Mouse (Mus musculus) WW6 (cell line): ENCODE results near the gene Stx18.

ENCODE experiments used
- DNase-seq: peaks from one replicate; pipeline ENCODE4 v3.0.0-alpha.2; 2013; ENCODE audit warnings: low read depth, low spot score

The Stx18 gene

DNA sequence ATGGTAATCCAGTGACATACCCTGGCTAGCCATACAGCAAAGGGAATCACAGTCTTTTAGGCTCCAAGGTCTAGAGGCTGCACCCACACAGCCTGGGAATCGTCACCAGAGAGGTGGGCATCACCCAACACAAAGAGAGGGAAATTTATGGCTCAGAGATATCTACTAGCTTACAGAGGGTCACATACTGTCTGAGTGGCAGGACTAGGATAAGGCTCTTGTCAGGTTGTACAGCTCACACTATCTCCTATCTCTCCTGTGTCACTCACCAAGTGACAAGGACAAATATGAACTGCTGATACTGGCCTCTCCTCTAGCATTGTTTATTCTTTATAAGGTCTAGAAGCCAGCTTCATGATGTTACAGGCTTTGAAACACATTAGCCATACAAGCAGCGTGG, 90.8 kb downstream of the Stx18 start:
- DNase-seq, result no peak

DNA sequence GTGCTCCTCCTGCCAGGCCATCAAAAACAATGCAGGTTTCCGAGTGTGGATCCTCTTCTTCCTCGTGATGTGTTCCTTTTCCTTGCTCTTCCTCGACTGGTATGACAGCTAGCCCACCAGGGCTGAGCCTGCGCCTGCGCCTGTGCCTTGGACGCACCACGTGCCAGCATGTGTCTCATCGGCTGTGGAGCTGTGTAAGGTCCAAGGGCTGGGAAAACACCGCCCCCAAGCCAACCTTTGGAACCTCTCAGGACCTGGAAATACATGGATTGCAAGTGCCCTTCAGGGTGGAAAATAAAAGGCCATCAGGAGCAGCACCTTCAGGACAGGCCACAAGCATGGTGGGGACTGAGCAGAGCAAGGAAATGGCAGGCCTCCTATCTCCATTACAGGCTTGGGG, 97.7 kb downstream of the Stx18 start:
- no peak for DNase-seq

DNA sequence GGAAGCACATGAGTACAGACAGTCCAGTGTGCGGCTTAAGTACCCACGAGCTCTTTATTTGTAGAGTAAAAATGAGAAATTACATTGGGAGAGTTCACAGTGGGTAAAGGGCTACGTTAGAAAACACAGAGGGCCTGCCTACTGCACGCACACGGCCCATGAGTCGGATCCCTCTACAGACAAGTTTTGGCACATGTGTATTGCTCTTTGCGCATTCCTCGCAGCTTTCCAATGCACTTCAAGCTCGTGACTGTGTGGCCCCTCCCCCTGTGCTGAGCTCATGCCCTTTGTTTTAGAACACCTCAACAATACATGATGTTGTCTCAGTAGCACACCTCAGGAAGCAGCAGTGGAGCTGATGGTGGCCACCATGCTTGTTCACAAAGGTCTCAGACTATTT, 98.6 kb downstream of the Stx18 start:
- no peak for DNase-seq

DNA sequence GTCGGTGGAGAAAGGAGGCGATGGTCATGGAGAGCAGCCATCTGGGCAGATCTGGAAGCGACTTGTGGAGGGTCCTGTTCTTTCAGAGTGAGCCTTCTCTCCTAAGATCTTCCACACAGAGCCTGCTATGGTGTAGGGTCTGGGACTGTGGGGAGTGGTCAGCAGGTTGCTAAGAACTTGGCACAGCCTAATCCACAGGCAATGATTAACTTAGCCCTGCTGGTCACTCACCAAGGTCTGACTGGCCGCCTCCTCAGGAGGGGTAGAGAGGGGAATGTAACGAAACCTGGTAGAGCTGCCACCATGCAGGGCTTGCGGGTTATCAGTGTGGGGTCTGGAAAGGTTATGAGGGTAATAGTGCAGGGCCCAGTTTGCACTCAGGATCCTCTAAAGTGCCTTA, 102.4 kb downstream of the Stx18 start:
- DNase-seq, result no peak

DNA sequence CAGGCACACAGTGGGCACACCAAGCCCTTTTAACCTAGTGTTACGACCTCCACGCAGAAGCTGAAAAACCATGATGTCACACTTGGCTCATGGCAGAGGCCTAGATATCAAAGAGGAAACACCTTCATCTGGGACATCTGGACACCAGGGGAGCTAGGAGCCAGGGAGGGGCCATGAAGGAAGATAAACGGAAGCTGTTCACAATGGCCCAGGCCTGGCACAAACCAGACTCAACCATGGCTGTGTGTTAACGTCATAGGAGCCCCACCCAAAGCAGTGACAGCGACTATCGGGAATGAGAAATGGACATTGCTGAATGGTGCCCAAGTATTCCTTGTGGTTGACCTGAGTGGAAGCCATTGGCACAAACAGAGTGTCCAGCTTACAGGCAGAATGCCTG, 108.0 kb downstream of the Stx18 start:
- DNase-seq, result no peak

DNA sequence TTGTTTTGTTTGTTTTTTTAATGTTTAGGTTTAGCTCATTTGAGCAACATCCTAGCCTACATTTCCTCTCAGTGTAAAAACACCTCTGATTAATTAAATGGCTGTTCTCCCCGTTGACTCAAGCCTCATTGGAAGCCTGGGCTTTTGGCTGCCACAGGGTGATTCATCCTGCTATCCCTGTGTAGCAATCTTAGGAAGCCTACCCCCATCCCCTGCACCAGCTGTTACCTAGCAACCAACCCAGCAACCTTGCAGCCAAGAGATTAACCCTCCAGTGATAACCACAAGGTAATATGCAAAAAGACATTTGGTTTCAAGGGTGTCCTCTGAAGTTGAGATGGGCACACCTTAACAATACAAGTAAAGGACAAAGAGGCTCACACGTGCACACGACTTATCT, 112.7 kb downstream of the Stx18 start:
- no peak for DNase-seq

DNA sequence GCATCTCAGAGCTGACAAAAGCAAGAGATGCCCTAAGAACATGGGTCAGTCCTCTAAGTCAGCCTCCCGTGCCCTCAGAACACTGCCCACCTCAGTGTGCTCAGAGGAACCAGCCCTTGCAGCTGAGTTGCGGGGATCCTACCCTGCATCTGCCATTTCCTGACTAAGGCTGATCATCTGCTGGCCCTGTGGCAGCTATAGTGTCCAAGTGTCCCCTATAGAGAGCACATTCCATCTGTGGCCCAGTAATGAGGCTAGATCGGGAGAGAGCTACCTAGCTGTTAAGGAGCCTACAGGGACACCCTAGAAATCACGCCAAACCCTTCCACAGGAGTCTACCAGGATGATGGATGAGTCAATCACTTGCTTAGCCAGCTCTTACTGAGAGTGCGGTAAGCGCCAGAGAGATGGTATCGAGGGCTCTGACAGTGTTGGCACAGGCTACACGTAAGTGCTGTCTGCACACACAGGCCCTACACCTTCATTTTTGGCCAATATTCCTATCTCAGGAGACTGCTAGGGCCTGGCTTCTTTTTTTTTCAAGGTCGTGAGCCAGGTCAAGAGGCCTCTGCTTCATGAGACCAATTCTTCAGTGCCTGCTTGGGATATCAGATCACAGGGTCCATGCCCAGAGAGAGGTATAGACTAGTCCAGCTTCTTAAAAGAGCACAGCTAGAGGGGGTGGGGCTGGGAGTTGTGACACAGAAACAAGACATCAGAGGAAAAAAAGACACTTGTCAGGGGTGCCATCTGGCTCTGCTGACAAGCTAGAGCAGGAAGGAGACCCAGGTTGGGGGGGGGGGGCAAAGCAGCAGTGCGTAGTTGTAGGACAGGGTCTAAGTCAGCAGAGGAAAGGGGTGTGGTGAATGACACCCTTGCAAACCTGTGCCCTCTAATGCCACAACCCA, 113.9 kb downstream of the Stx18 start:
- DNase-seq, result no peak

DNA sequence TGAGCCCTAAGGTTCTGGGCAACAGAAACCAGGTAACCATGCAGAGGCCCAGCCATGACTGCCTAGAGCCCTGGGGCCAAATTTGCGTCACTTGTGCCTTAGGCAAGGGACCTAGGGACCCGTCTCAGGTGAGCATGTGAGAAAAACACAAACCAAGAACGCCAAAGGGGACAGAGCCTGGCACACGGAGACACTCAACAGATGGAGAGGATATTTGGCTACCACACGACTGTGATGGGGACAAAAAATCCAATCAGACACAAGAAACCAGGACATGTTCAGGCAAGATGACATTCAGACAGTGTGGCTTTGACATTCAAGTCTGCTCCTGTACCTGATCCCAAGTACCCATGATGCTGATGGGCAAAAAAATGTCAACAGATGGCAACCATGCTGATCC, 115.1 kb downstream of the Stx18 start:
- no peak for DNase-seq

DNA sequence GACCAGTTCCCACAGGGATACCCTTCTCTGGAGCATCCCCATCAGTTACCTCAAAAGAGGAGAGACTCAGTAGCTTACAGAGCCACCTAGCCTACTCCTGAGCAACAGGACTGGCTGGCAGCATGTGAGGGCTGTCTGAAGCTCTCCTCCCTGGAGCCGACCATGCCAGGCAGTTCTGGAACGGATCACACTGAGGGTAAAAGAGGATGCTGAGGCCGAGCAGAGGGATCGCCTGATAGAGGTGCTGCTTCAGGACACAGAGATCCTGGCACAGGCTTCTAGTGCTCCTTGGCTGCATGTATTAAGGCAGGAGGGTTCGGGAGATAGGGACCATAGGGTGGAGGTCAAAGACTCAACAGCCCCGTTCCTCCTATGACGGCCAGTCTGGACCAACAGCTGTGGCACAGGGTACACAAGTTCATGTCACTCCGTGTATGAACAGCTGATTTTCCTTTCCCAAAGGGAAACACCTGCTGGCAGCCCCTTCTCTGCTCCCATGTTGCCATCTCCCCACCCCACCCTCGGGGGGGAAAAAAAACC, 119.0 kb downstream of the Stx18 start:
- no peak for DNase-seq

DNA sequence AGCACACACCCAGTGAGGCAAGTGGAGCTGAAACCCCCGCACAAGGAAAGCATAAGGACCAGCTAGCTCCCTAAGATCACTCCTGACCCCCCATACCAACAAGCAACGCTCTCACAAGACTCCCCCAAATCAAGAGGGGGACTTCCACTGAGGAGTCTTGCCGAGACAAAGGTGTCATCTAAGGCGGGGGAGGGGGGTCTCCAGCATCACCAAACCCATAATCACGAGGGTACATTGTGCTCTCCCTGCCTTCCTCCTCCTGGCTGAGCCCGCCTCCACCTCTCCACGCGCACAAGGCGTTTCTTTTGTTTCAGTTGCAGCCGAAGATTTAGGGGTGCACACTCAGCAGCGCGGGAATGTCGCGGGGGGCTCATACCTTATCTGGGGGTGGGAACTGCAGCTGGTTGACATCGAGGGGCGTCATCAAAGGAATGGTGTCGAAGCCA, 120.0 kb downstream of the Stx18 start:
- DNase-seq, result no peak

DNA sequence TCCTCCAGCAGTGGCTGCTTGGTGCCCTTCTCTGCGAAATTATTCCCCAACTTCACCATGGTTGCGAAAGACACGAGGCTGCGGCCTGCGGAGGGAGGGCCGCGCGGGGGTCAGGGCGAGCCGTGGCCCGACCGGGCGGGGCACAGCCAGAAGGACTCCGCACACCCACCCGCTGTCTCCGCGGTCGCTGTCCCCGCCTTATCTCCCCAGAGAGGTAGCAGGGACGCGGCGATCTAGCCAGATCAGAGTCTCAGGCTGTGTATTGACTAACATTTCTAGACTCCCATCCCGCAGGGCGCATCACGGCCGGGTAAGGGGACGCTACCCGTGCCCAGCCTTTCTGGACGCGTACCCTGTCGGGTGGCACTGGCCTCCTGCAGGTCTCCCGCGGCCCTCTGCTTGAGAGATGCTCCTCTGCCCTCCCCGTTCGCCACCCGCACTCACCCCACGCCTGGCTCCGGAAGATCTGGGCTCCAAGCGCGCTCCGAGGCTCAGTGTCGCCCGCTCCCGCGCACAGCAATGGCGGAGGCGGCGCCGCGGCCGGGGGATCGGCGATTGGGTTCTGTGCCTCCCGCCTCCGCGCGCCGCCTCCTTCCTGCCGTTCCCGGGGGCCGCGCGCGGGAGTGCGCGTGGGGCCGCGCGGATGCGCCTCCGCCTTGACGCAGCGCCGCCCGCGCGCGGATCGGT, 120.5 kb downstream of the Stx18 start:
- DNase-seq, result no peak

DNA sequence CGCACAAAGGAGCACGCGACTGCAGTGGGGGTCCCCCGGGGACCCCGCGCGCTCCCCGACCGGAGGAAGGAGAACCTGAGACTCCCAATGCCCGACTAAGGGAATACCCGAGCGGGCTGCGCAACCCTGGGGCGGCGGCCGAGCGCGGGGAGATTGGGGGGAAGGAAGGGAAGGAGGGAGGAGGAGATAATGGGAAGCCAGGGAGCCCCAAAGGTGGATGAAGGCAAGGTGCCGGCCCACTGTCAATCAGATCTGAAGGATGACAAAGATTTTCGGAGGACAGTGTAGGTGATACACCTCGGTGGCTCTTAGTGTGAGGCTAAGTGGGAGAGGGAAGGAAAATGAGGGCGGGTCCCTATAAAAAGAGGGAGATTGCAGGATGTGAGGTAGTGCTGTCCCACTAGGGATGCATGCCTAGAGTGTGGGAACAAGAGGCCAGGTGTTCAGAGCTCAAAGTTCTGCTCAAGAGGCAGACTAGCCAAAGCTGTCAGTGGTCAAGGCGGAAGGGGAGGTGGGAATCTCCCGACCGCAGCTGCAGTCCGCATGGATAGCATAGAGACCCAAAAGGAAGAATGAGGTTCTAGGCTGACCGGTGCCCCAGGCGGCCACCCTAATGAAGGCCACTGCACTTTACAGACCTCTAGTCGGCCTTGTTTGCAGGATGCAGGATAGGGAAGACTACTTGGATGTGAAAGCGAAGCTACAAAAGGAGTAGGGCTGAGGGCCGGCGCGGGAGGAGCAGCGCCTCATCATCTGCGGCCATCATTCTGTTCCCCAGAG, 121.3 kb downstream of the Stx18 start, which contains the start of gene Nsg1:
Gene Nsg1 (minus strand): TSS at position 274 of the 780 bp plus-strand sequence.
- no peak for DNase-seq

DNA sequence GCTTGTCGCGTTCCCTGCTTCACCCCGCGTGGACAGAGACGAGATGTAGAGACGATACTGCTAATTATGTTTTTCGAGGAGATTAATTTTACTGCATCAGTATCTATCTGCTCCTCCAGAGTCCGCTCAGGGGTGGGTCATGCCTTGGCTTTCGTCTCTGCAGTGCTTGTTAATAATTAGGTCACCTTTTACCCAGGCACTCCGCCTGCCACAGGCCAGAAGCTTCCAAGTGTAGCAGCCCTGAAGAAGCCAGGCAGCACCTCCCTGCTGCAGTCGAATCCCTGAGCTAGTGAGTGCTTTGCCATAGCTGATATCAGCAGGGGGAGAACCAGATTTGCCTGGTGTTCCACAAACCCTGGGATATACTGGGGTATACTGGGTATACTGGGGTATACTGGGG, 130.0 kb downstream of the Stx18 start:
- DNase-seq, result no peak

DNA sequence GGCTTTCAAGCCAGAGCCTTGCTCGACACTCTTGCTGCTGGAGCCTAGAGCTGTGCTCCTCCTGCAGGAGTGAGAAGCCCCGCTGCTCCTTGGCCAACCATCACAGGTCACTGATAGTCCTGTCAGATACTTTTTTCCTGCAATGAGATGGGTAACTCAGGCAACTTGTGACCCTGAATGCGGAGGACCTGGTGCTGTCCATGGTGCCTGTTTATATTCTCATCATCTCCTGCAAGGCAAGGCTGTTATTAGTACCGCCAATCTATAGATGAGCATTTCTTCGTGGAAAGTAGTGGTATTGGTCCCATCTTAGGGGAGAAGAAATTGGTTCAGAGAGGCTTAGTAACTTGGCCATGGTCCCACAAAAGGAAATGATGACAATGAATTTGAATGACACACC, 135.2 kb downstream of the Stx18 start:
- no peak for DNase-seq

DNA sequence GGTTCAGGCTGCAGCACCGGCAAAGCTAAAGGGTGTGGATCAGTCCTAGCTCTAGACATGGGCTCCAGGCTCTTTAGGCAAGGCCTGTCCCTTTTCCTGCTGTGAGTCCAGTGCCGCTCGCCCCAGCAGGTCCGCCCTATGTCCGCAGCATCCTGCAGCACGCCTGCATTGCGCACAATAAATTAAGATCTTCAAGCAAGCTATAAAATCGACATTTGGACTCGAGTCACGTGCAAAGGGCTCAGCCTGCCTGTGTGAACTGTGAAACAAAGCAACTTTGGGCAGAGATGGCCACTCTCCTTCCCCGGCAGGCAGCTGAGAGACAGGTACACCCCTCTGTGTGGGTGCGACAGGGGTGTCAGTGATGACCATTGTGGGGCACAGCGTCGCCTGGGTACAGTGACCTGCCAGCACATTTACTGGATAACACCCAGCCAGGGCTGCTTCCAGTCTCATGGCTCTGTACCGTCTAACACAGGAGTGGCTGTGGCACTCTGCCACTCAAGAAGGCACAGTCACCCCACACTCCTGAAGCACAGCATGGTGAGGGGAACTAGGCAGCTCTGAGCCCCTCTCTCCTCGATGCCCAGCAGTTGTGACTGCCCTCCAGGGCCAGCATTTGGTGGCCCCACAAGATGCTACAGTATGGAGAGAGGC, 135.8 kb downstream of the Stx18 start:
- no peak for DNase-seq

DNA sequence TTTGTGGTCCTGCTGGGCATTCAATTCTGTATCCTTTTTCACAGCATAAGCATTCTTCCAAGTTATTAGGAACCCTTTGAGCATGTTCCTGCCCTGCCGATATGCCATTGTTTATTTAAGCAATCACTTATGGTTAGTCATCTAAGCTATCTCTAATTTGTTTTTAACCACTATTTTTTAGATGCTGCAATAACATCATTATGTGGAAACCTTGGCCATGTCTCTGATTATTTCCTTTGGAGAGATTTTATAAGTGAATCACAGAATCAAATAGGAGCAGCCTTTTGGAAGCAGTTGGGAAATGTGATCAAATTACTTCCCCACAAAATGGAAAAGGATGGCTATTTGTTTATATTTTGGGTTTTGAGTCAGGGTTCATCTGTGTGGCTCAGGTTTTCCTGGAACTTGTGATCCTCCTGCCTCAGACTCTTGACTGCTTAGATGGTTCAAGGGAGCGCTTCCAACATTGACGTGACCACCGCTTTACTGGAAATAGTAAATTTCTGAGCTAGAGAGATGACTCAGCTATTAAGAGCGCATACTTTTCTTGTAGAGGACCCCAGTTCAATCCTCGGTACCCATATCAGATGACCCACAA, 146.2 kb downstream of the Stx18 start:
- no peak for DNase-seq

DNA sequence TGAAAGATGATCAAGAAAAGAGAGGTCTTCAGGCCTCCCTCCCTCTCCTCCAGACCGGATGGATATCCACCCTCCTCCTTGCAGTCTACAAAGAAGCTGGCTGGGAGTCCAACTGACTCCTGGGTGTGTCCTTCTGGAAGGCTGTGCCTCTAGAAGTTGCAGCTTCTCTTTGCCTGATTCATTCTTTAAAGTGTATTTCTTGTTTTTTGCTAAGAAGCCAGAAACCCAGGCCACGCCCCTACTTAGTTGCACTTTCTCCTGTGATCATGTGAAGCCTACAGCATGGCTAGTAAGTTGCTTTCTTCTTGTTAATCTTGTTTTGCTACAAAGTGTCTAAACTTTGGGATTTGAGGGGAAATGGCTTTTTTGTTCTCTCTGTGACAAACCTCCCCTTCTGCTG, 148.5 kb downstream of the Stx18 start:
- DNase-seq, result no peak
